Mouse (Mus musculus): ENCODE results near the gene 1600002K03Rik. TPM values are rescaled to one million over a fixed set of nuclear protein-coding genes. Genes with fewer than 3 reads are reported as not detected.
A peak's percentile ranks its signal among the peaks of the same experiment; 100 is the strongest.

Gene 1600002K03Rik
- polyA plus RNA-seq, 1 experiment: 11.2 TPM

- peak; percentile 38 for DNase-seq
- H3K4me3 ChIP-seq (ENCODE audit: insufficient read depth, low read depth, low read length): peak within 1 kb of the TSS; percentile 54
- H3K27ac ChIP-seq (ENCODE audit: insufficient read depth, low read depth, low read length): no peak within 1 kb of the TSS
- H3K27me3 ChIP-seq (replicated peaks; ENCODE audit: control insufficient read depth, insufficient read depth, low read length): no peaks in the 10 kb centered on the region; the same call in 1 of the 2 replicates
- TF ChIP-seq POLR2A (IDR thresholded peaks at IDR 0.05; ENCODE audit: low read depth, low read length) (no peak), CTCF (conservative IDR thresholded peaks at IDR 0.05; ENCODE audit: insufficient read depth, insufficient read length, low read depth, low read length) (no peak)
- no peaks in the 10 kb centered on the region for H3K36me3 ChIP-seq (ENCODE audit: control insufficient read depth, insufficient read depth, low read length)
- H3K4me1 ChIP-seq (ENCODE audit: control insufficient read depth, insufficient read depth, low read length): no peaks in the 10 kb centered on the region
- 8% methylated on average over 100 of the region's 106 CpGs for WGBS
Measured at GRCm38 (mm10) chr10:80179068-80180051, 6.6 kb downstream of the 1600002K03Rik start, which contains the start of gene Efna2. Gene Efna2, plus strand, starts transcription at chr10:80179482.

GRCm38 (mm10) chr10:80180288-80180687 lies 7.5 kb downstream of the 1600002K03Rik start:
- DNase-seq: no peak
- Histone ChIP-seq H3K27me3 (replicated peaks; ENCODE audit: control insufficient read depth, insufficient read depth, low read length) (no peaks in the 10 kb centered on the region; the same call in 1 of the 2 replicates), H3K27ac (ENCODE audit: insufficient read depth, low read depth, low read length) (no peak overlapping the region), H3K36me3 (ENCODE audit: control insufficient read depth, insufficient read depth, low read length) (no peaks in the 10 kb centered on the region), H3K4me1 (ENCODE audit: control insufficient read depth, insufficient read depth, low read length) (no peaks in the 10 kb centered on the region), H3K4me3 (ENCODE audit: insufficient read depth, low read depth, low read length) (no peak overlapping the region)
- 67% methylated on average over 6 of the region's 6 CpGs for WGBS
- TF ChIP-seq POLR2A (IDR thresholded peaks at IDR 0.05; ENCODE audit: low read depth, low read length) (no peak), CTCF (conservative IDR thresholded peaks at IDR 0.05; ENCODE audit: insufficient read depth, insufficient read length, low read depth, low read length) (no peak)

DNA sequence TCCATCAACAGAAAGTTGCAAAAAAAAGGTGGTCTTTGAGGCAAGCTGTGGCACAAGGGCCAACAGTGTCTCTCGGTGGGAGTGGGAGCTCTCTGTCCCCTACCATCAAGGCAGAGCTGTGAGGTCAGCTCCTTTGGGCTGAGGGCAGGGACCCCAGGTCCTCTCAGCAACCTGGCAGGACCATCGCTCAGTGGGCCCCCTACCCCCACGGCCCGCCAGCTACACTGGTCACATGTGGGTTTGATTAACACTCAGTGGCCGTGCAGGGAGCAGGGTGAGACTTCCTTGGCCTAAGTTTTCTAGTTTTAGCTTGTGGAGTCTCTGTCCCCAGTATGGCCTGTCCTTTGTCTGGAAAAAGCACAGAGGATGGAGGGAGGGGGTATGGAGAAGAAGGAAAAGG lies 8.1 kb downstream of the 1600002K03Rik start:
- H3K36me3 ChIP-seq (ENCODE audit: control insufficient read depth, insufficient read depth, low read length): no peaks in the 10 kb centered on the region
- no peaks in the 10 kb centered on the region for H3K4me1 ChIP-seq (ENCODE audit: control insufficient read depth, insufficient read depth, low read length)
- TF ChIP-seq POLR2A (IDR thresholded peaks at IDR 0.05; ENCODE audit: low read depth, low read length): no peak
- no peak for TF ChIP-seq CTCF (conservative IDR thresholded peaks at IDR 0.05; ENCODE audit: insufficient read depth, insufficient read length, low read depth, low read length)
- no peak overlapping the region for H3K27ac ChIP-seq (ENCODE audit: insufficient read depth, low read depth, low read length)
- DNase-seq: no peak
- 81% methylated on average over 5 of the region's 5 CpGs for WGBS
- H3K4me3 ChIP-seq (ENCODE audit: insufficient read depth, low read depth, low read length): no peak overlapping the region
- H3K27me3 ChIP-seq (replicated peaks; ENCODE audit: control insufficient read depth, insufficient read depth, low read length): no peaks in the 10 kb centered on the region; the same call in 1 of the 2 replicates

DNA sequence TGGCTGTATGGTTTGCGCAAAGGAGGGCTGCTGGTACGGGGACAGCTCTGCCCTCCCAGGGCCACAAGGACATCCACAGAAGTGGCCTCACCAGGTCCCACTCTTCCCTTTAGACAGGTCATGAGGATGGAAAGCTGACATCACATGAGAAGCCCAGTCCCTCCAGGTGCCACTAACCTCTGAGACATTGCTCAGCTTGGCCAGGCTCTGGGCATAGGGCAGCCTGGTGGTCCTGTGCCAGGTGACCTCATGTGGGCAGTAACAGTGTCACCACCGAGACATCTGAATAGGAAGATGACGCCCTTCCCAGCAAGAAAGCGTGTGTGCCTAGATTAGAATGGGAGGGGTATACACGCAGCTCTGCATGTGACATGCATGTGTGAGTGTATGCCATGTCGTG lies 9.8 kb downstream of the 1600002K03Rik start:
- TF ChIP-seq POLR2A (IDR thresholded peaks at IDR 0.05; ENCODE audit: low read depth, low read length): no peak
- Histone ChIP-seq H3K36me3 (ENCODE audit: control insufficient read depth, insufficient read depth, low read length) (no peaks in the 10 kb centered on the region), H3K27me3 (replicated peaks; ENCODE audit: control insufficient read depth, insufficient read depth, low read length) (no peaks in the 10 kb centered on the region; the same call in 1 of the 2 replicates), H3K4me3 (ENCODE audit: insufficient read depth, low read depth, low read length) (no peak overlapping the region), H3K4me1 (ENCODE audit: control insufficient read depth, insufficient read depth, low read length) (no peaks in the 10 kb centered on the region), H3K27ac (ENCODE audit: insufficient read depth, low read depth, low read length) (no peak overlapping the region)
- 90% methylated on average over 7 of the region's 7 CpGs for WGBS
- DNase-seq: no peak

GRCm38 (mm10) chr10:80186649-80187048 lies 13.9 kb downstream of the 1600002K03Rik start:
- no peak for DNase-seq
- H3K27ac ChIP-seq (ENCODE audit: insufficient read depth, low read depth, low read length): no peak overlapping the region
- H3K4me1 ChIP-seq (ENCODE audit: control insufficient read depth, insufficient read depth, low read length): no peaks in the 10 kb centered on the region
- H3K4me3 ChIP-seq (ENCODE audit: insufficient read depth, low read depth, low read length): no peak overlapping the region
- WGBS: 52% methylated on average over 27 of the region's 27 CpGs
- H3K36me3 ChIP-seq (ENCODE audit: control insufficient read depth, insufficient read depth, low read length): no peaks in the 10 kb centered on the region
- H3K27me3 ChIP-seq (replicated peaks; ENCODE audit: control insufficient read depth, insufficient read depth, low read length): peaks cover 5% of the 10 kb centered on the region; the same call in 1 of the 2 replicates
- TF ChIP-seq CTCF (conservative IDR thresholded peaks at IDR 0.05; ENCODE audit: insufficient read depth, insufficient read length, low read depth, low read length) (no peak), POLR2A (IDR thresholded peaks at IDR 0.05; ENCODE audit: low read depth, low read length) (no peak)

DNA sequence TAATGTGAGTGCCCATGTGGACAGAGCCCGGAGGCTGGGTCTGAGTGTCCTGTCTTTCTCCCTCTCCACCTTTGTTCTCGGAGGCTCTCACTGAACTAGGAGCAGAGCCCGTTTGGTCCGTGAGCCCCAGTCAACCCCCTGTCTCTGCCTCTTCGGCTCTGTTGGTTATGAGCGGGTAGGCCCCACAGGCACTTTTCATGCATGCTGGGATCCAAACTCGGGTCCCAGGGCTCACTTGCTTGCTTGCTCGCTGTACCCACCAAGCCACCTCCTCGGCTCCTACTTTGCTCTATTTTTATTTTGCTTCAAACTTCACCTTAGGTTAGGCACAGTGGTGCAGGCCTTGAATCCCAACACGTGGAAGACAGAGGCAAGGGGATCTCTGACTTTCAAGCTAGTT lies 15.0 kb downstream of the 1600002K03Rik start:
- Histone ChIP-seq H3K4me1 (ENCODE audit: control insufficient read depth, insufficient read depth, low read length) (no peaks in the 10 kb centered on the region), H3K27me3 (replicated peaks; ENCODE audit: control insufficient read depth, insufficient read depth, low read length) (peaks cover 5% of the 10 kb centered on the region; the same call in 1 of the 2 replicates), H3K4me3 (ENCODE audit: insufficient read depth, low read depth, low read length) (no peak overlapping the region), H3K27ac (ENCODE audit: insufficient read depth, low read depth, low read length) (no peak overlapping the region), H3K36me3 (ENCODE audit: control insufficient read depth, insufficient read depth, low read length) (no peaks in the 10 kb centered on the region)
- 97% methylated on average over 10 of the region's 10 CpGs for WGBS
- no peak for TF ChIP-seq CTCF (conservative IDR thresholded peaks at IDR 0.05; ENCODE audit: insufficient read depth, insufficient read length, low read depth, low read length)
- no peak for DNase-seq

DNA sequence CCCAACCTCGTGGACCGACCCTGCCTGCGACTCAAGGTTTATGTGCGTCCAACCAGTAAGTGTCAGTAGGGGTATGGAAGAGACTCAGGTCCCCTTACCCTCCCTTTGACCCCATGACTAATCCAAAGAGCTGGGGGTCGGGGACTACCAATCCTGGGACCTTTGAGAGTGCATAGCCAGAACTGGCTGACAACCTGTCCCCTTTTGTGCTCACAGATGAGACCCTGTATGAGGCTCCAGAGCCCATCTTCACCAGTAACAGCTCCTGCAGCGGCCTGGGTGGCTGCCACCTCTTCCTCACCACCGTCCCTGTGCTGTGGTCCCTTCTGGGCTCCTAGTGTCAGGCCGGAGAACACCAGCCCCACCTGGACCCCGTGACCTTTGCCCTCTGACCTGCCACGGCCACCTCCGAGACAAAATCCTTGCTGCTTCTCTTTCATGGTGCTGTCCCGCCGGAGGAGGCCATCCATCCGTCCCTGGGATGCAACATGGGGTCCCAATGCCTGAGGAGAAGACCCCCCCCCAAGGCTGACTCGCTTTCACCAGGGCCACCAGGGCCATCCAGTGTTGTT lies 15.8 kb downstream of the 1600002K03Rik start:
- Histone ChIP-seq H3K27me3 (replicated peaks; ENCODE audit: control insufficient read depth, insufficient read depth, low read length) (peaks cover 5% of the 10 kb centered on the region; the same call in 1 of the 2 replicates), H3K4me1 (ENCODE audit: control insufficient read depth, insufficient read depth, low read length) (no peaks in the 10 kb centered on the region), H3K36me3 (ENCODE audit: control insufficient read depth, insufficient read depth, low read length) (no peaks in the 10 kb centered on the region), H3K27ac (ENCODE audit: insufficient read depth, low read depth, low read length) (no peak overlapping the region), H3K4me3 (ENCODE audit: insufficient read depth, low read depth, low read length) (no peak overlapping the region)
- DNase-seq: no peak
- TF ChIP-seq POLR2A (IDR thresholded peaks at IDR 0.05; ENCODE audit: low read depth, low read length): no peak
- TF ChIP-seq CTCF (conservative IDR thresholded peaks at IDR 0.05; ENCODE audit: insufficient read depth, insufficient read length, low read depth, low read length): no peak
- 83% methylated on average over 15 of the region's 15 CpGs for WGBS

All from kidney, adult 2 months (tissue).